Mouse (Mus musculus): ENCODE data around the gene Irf2bp2.

Gene Irf2bp2

DNA sequence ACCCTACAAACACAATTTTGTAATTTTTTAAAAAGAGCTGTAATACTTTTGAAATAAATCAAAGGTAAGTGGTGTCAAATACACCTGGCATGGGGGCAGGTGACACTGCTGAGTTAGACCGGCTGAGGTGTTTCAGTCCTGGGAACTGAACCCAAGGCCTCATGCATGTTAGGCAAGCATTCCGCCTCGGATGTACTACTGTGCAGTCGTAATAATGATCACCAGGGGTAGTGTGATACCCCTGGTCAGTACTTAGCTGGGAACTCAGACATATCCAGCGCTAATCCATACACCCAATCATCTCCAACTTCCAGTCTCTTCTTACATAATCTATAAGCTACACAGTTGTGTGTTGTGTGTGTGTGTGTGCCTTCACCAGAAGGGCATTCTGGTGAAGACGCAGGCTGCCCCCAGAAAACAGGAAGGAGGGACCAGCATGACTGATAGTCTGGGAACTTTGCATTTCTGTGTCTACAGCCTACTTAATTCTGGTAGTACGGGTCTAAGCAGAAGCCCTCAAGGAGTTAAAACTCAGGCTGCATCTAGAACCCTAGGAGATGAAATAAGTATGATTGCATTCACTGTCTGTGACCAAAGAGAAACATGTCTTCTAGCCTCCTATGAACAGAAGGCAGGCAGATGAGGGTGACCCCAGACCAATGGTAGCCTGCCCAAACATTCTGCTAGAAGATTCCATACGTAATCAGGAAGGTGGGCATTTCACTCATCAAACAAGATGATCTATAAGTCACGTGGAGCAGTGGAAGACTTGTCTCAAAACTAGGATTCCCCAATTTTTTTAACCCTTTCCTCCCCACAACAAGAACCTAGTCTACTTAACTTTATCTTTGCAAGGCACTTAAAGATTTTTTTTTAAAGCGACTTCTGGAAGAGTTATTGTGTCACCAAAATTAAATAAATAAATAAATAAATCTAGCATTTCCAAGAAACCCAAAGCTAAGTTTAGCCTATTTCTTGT is 6.9 kb downstream of the Irf2bp2 start:
- DNase-seq (ENCODE audit: low spot score in 2 of 2), result no peak

- DNase-seq (ENCODE audit: low spot score in 2 of 2), result no peak
These were observed 7.7 kb downstream of the Irf2bp2 start for GRCm38 (mm10) chr8:126586101-126586500.

DNA sequence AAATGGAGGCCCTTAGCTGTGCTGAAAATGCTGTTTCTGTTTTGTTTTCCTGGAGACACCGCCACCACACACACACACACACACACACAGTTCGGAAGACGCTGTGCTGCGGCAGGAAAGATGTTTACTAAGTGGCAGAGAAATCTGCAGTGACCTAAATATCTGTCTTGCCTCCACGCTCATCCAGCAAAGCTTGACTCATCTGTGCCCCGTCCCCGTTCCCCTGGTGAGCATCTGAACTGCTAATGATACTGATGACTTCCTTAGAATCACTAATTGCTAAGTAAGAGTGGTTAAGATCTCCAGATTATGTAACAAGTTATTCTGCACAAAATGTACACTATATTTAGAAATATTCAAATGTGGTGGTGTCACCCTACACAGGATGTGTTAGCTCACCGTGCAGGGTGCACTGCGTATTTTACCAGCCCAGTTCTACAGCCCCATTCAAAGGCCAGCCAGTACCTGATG is 8.2 kb downstream of the Irf2bp2 start:
- no peak for DNase-seq (ENCODE audit: low spot score in 2 of 2)

DNA sequence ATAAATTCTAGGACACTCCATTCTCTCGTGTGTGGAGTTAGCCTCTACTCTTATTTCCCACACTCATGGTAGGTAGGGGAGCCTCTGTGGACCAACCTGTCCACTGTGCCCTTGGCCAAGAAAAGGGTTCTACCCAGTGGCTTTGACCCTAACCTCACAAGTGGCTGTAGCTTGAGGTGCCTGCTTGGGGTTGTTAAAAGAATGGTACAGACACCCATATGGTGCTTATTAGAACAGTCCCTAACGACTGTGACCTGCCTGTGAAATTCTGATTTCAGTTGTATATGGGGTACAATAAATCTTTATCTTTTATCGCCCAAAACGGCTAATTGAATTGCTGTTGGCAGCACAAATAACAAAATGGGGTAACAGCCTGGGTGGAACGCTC is 8.9 kb downstream of the Irf2bp2 start:
- no peak for DNase-seq (ENCODE audit: low spot score in 2 of 2)

DNA sequence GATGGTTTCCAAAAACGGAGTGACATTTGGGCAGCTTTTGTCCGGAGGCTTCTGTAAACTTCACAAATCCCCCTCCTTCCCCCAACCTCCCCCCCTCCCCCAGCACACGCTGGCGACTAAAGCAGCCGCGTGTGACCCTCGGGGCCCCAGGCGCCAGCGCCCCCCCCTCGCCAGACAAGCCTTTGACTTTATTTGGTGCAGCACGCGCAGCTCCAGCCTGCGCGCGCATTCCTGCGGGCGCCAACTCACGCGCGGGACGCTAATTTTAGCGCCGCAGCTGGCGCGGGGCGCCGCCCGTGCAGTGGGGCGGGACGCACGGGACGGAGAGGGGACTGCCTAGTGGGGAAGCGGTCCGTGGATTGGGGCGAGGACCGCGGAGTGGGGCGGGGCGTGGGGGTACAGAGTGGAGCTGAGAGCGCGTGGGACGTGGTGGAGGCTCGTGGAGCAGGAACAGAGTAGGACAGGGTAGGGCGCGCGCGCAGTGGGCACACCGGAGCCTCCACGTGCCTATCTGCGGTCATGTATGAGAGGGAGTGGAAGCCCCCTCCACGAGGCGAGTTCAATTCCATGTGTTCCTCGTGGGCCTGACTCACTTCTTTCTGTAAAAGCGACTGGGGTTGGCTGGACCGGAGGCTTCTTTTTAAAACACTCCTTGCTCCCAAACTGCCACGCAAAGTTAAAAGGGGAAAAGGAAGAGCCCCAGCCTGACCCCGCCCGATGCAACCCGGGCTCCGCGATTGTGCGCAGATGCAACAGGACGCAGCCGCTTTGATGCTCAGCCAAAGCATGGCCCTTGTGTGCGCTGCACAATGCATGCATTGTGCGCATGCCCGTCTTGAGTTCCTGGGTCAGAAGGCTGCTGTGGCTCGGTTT is 9.6 kb downstream of the Irf2bp2 start:
- DNase-seq (ENCODE audit: low spot score in 2 of 2), result peak; percentile 42 to 56

GRCm38 (mm10) chr8:126583534-126583933 is 10.3 kb downstream of the Irf2bp2 start:
- DNase-seq (ENCODE audit: low spot score in 2 of 2), result no peak

DNA sequence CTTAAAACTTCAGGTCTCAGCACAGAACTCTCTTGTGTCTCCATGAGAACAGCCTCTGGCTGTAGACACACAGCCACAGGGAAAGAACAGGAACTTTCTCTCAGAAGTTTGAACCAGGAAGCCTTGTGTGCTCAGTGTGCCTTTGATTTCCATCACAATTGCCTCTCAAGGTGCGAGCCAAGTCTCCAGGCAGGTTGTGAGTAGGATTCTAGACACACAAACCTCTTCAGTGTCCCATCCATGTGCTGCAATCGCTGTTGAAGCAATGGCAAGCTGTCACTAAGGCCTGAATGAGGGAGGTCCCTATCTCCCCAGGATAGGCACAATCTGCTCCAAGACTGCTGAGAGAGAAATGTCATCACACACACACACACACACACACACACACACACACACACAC is 10.8 kb downstream of the Irf2bp2 start:
- no peak for DNase-seq (ENCODE audit: low spot score in 2 of 2)

GRCm38 (mm10) chr8:126582509-126582908 is 11.3 kb downstream of the Irf2bp2 start:
- DNase-seq (ENCODE audit: low spot score in 2 of 2), result peak in 1 of 2 experiments; percentile 48

DNA sequence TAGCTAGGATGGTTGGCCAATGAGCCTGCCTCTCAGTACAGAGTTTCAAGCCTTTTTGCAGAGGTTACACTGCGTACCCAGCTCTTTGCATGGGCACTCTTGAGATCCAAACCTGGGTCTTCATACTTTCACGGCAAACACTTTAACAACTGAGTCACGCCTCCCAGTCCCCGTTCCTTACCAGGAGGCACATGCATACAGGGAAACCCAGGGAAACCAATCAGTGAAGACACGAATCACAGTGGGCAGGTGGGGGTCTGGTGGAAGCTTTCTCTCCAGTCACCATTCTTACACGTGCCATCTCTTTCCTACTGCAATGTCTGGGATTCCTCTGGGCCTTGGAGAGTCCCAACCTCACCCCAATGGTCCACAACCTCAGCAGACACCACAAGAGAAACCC is 12.1 kb downstream of the Irf2bp2 start:
- no peak for DNase-seq (ENCODE audit: low spot score in 2 of 2)

DNA sequence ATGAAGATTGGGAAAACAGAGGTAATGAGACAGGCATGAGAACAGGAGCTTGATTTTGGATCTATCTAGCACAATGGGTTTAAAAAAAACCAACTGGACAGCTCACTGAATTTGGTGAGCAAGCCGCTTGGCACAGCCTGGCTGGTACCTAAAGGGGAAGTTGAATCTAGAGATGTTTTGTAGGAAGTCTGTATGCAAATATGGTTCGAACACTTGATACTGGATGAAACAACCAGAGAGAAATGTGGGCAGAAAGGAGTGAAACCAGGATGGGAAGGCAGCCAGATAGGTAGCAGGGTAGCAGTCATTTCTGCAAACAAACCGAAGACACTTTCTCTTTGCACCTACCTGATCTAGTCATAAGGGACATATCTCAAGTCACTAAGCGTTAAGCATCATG is 13.0 kb downstream of the Irf2bp2 start:
- no peak for DNase-seq (ENCODE audit: low spot score in 2 of 2)

DNA sequence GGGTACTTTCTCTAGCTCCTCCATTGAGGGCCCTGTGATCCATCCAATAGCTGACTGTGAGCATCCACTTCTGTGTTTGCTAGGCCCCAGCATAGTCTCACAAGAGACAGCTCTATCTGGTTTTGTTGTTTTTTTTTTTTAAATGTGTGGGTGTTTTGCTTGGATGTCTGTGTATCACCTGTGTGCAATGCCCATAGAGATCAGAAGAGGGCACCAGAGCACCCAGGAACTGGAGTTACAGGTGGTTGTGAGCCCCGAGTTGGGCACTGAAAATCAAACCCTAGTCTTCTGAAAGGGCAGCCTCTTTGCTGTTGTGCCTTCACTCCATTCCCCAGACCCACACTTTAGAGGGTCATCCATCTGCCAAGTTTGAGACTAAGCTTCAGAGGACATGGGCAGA is 13.7 kb downstream of the Irf2bp2 start:
- DNase-seq (ENCODE audit: low spot score in 2 of 2), result no peak

GRCm38 (mm10) chr8:126578641-126579040 is 15.1 kb downstream of the Irf2bp2 start:
- no peak for DNase-seq (ENCODE audit: low spot score in 2 of 2)

- no peak for DNase-seq (ENCODE audit: low spot score in 2 of 2)
These were observed 16.9 kb downstream of the Irf2bp2 start for GRCm38 (mm10) chr8:126576919-126577318.

- no peak for DNase-seq (ENCODE audit: low spot score in 2 of 2)
These were observed 17.7 kb downstream of the Irf2bp2 start for GRCm38 (mm10) chr8:126576086-126576485.

DNA sequence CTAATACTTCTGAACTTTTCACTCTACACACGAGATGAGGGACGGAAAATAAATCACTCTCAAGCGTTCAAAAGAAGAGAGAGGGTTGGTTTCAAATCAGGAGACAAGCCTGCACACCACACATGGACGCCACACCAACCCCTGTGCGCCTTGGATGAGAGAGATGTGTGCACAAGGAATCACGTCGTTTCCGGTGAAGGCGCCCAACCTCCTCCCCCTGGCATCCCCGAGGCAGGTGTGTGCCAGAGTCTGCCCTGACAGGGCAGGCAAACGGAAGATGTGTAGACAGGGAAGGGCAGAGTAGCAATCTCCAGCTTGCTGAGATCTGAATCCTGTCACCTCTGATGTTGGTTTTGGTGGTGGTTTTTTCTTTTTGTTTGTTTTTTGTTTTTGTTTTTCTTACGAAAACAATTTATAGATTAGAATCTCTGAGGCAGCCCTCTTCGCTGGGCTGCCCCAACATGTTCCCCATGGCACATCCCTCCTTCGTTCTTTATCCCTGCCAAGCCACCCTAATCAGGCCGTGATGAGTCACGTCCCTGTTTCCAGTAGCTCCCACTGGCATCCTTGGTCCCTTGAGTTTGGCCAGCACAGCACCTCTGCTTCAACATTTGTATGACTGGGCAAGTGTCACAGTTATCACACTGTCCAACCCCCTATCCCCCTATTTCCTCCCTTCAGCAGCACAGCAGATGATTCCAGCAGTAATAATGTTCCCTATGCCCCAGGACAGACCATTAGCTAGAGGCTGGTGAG is 18.7 kb downstream of the Irf2bp2 start:
- peak in 1 of 2 experiments; percentile 47 for DNase-seq (ENCODE audit: low spot score in 2 of 2)

- DNase-seq (ENCODE audit: low spot score in 2 of 2), result no peak
These were observed 19.9 kb downstream of the Irf2bp2 start for GRCm38 (mm10) chr8:126573878-126574277.

GRCm38 (mm10) chr8:126573079-126573694 is 20.6 kb downstream of the Irf2bp2 start:
- no peak for DNase-seq (ENCODE audit: low spot score in 2 of 2)

DNA sequence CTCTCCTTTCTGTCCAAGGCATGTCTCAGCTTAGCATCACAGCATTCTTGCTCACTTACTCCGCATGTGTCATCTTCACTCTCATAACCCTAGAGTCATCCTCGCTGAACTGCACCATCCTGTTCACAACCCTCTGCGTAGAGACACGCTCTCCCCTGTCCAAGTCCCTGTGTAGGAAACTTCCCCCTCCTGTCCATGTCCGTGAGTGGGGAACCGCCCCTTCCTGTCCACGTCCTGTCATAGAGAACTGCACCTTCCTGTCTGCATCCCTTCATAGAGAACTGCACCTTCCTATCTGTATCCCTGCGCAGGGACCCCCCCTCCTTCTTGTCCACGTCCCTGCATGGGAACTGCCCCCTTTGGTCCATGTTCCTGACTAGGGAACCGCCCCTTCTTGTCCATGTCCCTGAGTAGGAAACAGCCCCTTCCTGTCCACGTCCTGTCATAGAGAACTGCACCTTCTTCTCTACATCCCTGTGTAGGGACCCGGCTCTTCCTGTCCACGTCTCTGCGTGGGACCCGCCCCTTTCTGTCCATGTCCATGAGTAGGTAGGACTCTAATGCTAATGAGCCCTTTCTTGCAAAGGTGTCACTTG is 22.6 kb downstream of the Irf2bp2 start:
- no peak for DNase-seq (ENCODE audit: low spot score in 2 of 2)

DNA sequence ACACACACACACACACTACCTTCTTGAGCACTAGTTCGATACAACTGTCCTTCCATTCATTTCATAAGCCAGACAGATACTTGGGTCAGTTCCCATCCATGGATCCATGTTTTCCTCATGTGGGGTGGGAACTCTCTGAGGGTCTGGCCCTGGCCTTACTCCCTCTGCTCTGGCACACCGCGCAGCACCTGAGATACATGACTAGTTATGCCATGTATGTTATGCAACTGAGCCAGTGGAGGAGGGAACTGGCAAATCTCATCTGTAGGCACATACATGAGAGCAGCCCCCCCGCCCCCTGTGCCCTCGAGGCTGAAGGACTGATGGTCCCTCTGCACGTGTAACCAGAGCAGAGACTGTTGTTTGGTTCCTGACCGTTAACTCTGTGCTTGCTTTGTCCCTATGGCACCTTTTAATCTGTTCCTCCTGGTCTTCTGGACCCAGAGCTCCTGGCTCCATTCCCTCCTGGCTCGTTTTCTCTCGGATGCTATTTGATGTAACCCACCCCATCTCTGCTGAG is 23.2 kb downstream of the Irf2bp2 start:
- DNase-seq (ENCODE audit: low spot score in 2 of 2), result no peak

- DNase-seq (ENCODE audit: low spot score in 2 of 2), result no peak
These were observed 23.7 kb downstream of the Irf2bp2 start for GRCm38 (mm10) chr8:126570046-126570445.

DNA sequence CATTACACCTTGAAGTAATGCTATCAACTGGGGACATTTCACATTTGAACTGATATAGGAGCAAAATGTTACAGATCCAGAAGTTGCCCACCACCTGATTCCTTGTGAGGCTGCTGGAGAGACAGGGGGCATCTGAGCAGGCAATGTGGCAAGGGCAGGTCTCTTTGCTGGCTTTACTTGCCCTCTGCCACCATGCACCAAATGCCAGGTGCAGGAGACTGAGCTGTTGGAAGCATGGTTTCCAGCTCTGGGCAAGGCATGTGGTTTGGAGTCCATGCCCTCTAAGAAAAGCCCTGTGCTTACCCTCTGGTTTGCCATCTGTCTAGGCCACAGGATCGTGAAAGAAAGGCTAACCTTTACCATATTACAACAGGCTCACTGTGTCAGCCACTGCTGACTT is 24.1 kb downstream of the Irf2bp2 start:
- no peak for DNase-seq (ENCODE audit: low spot score in 2 of 2)
